Mouse (Mus musculus) G1E (cell line): Measurements from ENCODE around the gene Ogdhl. TPM values are rescaled to one million over a fixed set of nuclear protein-coding genes. Genes with fewer than 3 reads are reported as not detected.

Experiments
- ATAC-seq: 2 replicates; pipeline ENCODE4 v1.8.0; 2016; ENCODE audit warnings: mild to moderate bottlenecking; ENCODE audit not compliant: insufficient number of reproducible peaks, poor library complexity, low FRiP score, severe bottlenecking; ENCODE audit errors: extremely low read depth
- DNase-seq: peaks from one replicate; pipeline ENCODE4 v3.0.0; 2012; ENCODE audit warnings: low spot score
- H3K27me3 ChIP-seq: 2 replicates; pipeline ENCODE4 v1.6.1; 2012; ENCODE audit warnings: mild to moderate bottlenecking, low read length, inconsistent platforms; ENCODE audit not compliant: insufficient read depth
- H3K36me3 ChIP-seq: replicated peaks from 2 replicates; pipeline ENCODE3; 2012; ENCODE audit warnings: mild to moderate bottlenecking, inconsistent platforms
- H3K4me1 ChIP-seq: 2 replicates; pipeline ENCODE4 v1.6.1; 2012; ENCODE audit warnings: low read depth, low read length, inconsistent platforms, mixed read lengths; ENCODE audit not compliant: insufficient read depth
- H3K4me3 ChIP-seq: 2 replicates; pipeline ENCODE4 v1.5.1; 2012; ENCODE audit warnings: low read depth, mild to moderate bottlenecking, inconsistent platforms, low read length, moderate library complexity, mixed read lengths
- H3K9me3 ChIP-seq: replicated peaks from 2 replicates; pipeline ENCODE4 v1.6.1; 2012; ENCODE audit warnings: inconsistent platforms
- CTCF ChIP-seq: IDR thresholded peaks from 2 replicates; pipeline ENCODE4 v1.5.1; 2012; ENCODE audit warnings: low read depth, low read length, inconsistent platforms, mixed read lengths
- GATA1 ChIP-seq: IDR thresholded peaks from 2 replicates; pipeline ENCODE4 v1.6.1; 2012; ENCODE audit warnings: borderline replicate concordance, low read length, inconsistent platforms, mixed read lengths
- GATA2 ChIP-seq: IDR thresholded peaks from 2 replicates; pipeline ENCODE4 v1.6.1; 2012; ENCODE audit warnings: low read depth, low read length, inconsistent platforms, borderline replicate concordance
- POLR2AphosphoS5 ChIP-seq: IDR thresholded peaks from 2 replicates; pipeline ENCODE4 v1.6.1; 2012; ENCODE audit warnings: low read depth, low read length, inconsistent platforms; ENCODE audit not compliant: insufficient replicate concordance
- TAL1 ChIP-seq: conservative IDR thresholded peaks from 2 replicates; pipeline ENCODE4 v1.6.1; 2012; ENCODE audit warnings: low read depth, low read length, inconsistent platforms, mixed read lengths
- polyA plus RNA-seq: library from polyadenylated mRNA; stranded (reverse); fragments of >175 nt; gene quantifications from 2 replicates; pipeline ENCODE4 v1.2.3, GENCODE M21; 2012
- total RNA-seq, 2 experiments: library from RNA; stranded (forward) in 1 of 2; stranded (reverse) in 1 of 2; fragments of 200-1000 nt in 1 of 2; fragments of >200 nt in 1 of 2; fragmentation: Nextera tagmentation in 1 of 2; gene quantifications; 2 replicates each; pipeline ENCODE4 v1.2.3; 2014 to 2017

The Ogdhl gene
- total and polyA plus RNA-seq, 3 experiments: 0.20 to 1.7 (median 0.33) TPM

- Histone ChIP-seq H3K36me3 (no peaks in the 10 kb centered on the region), H3K9me3 (no peaks in the 10 kb centered on the region), H3K27me3 (peaks cover 12% of the 10 kb centered on the region), H3K4me3 (no peak overlapping the region), H3K4me1 (peaks cover 9% of the 10 kb centered on the region)
- DNase-seq (no peak), ATAC-seq (no peak)
- TF ChIP-seq TAL1: no peak
- no peak for TF ChIP-seq POLR2AphosphoS5
- no peak for TF ChIP-seq GATA1
- TF ChIP-seq GATA2: no peak
- no peak for TF ChIP-seq CTCF
These were observed 1.4 kb downstream of the Ogdhl start for GRCm38 (mm10) chr14:32323221-32323620.

DNA sequence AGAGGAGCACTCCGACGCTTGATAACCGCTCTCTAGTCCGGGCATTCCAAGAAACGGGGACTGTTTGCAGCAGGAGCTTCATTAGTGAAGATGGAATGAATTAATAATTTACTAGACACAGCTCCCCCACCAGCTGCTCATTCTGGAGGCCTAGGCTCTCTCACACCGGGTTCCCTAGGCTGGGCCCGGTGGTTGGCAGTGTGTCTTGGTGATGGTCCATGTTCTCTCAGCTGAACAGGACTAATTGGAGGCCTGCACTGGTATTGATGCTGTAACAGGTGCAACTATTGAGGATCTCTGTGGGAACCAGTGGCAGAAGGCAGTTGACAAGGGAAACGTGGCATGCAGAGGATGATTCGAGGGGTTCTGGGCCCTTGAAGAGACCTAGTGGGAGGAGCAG, 5.5 kb downstream of the Ogdhl start:
- Histone ChIP-seq H3K27me3 (peaks cover 11% of the 10 kb centered on the region), H3K9me3 (no peaks in the 10 kb centered on the region), H3K36me3 (no peaks in the 10 kb centered on the region), H3K4me3 (no peak overlapping the region), H3K4me1 (peaks cover 1% of the 10 kb centered on the region; the same call in 1 of the 2 replicates)
- ATAC-seq (no peak), DNase-seq (no peak)
- TF ChIP-seq GATA1 (no peak), TAL1 (no peak), GATA2 (no peak), POLR2AphosphoS5 (no peak), CTCF (no peak)

GRCm38 (mm10) chr14:32332515-32333445, 11.0 kb downstream of the Ogdhl start:
- Histone ChIP-seq H3K9me3 (no peaks in the 10 kb centered on the region), H3K27me3 (peaks cover 5% of the 10 kb centered on the region), H3K4me3 (no peak overlapping the region), H3K4me1 (no peaks in the 10 kb centered on the region), H3K36me3 (no peaks in the 10 kb centered on the region)
- TF ChIP-seq GATA1 (no peak), TAL1 (no peak), CTCF (no peak), GATA2 (no peak), POLR2AphosphoS5 (no peak)
- ATAC-seq (no peak), DNase-seq (no peak)

DNA sequence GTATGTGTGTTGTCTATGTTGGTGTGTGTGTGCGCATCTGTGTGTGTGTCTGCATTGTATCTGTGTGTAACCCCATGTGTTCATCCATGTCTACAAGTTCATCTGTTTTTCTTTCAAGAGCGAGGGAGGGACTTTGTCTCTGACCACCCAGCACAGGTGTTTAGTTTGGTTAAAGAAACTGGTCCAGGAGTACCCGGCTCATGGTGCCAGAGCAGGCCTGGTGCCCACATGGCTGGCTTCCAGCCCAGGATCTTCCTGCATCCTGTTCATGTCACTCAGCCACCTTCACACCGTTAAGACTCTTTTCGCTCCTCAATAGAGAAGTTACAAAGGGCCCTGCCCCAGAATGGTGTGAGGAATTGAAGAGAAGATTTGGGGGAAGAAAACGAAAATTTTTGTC, 14.2 kb downstream of the Ogdhl start:
- no peak for DNase-seq
- H3K4me1 ChIP-seq: no peaks in the 10 kb centered on the region
- peaks cover 9% of the 10 kb centered on the region for H3K27me3 ChIP-seq
- H3K4me3 ChIP-seq: no peak overlapping the region
- TF ChIP-seq TAL1 (no peak), GATA1 (no peak), CTCF (no peak), GATA2 (no peak), POLR2AphosphoS5 (no peak)
- no peaks in the 10 kb centered on the region for H3K36me3 ChIP-seq
- H3K9me3 ChIP-seq: no peaks in the 10 kb centered on the region
- no peak for ATAC-seq

- Histone ChIP-seq H3K4me1 (no peaks in the 10 kb centered on the region), H3K9me3 (no peaks in the 10 kb centered on the region), H3K4me3 (no peak overlapping the region), H3K36me3 (no peaks in the 10 kb centered on the region), H3K27me3 (peaks cover 9% of the 10 kb centered on the region)
- ATAC-seq (no peak), DNase-seq (no peak)
- TF ChIP-seq GATA1 (no peak), POLR2AphosphoS5 (no peak), TAL1 (no peak), GATA2 (no peak)
These were observed 14.7 kb downstream of the Ogdhl start for GRCm38 (mm10) chr14:32336547-32336946.

- Histone ChIP-seq H3K4me3 (no peak overlapping the region), H3K4me1 (no peaks in the 10 kb centered on the region), H3K36me3 (no peaks in the 10 kb centered on the region), H3K9me3 (no peaks in the 10 kb centered on the region), H3K27me3 (peaks cover 12% of the 10 kb centered on the region; the same call in 1 of the 2 replicates)
- no peak for ATAC-seq
- no peak for DNase-seq
- no peak for TF ChIP-seq GATA1
- TF ChIP-seq TAL1: no peak
- no peak for TF ChIP-seq GATA2
- no peak for TF ChIP-seq CTCF
- no peak for TF ChIP-seq POLR2AphosphoS5
These were observed 20.0 kb downstream of the Ogdhl start for GRCm38 (mm10) chr14:32341823-32342222.
